Mouse (Mus musculus) gastrocnemius, adult 18-20 months (tissue): ENCODE measurements around the gene Cbln4. TPM values are rescaled to one million over a fixed set of nuclear protein-coding genes. Genes with fewer than 3 reads are reported as not detected.

Experiments used
- total RNA-seq, 2 experiments: library from RNA; stranded (reverse); gene quantifications; 2 replicates each; pipeline ENCODE4 v1.2.3; 2021

The Cbln4 gene
- total RNA-seq, 2 experiments from 2014 or later, result not detected

Other genes starting within 250 kb of the Cbln4 start
- gene Mc3r, start 205.0 kb upstream of the Cbln4 start, total RNA-seq, result not detected